18 mouse cellular contexts compared by ENCODE assay signal in the genomic region with DNA sequence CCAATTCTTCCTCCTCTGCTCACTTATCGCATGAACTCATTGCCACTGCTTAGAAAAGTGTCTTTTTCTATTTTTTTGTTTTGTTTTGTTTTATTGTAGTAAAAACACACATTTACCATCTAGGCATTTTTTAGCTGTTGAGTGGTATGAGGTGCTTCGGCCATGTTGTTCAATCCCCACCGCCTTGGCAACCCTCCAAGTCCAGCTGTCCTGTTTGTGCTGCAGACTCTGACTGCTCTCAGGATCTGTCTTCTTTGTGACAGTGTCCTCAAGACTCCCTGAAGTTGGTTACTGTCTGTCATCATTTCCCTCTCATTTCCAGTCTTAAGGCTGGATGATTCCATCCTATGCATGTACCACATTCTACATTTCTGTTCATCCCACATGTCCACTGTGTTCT.
"Had no signal": no experiment of that assay in that cellular context is flagged by ENCODE, and none has a peak within 500 bp of the region (broad histone marks: within the 10 kb centered on the region; RNA-seq: fewer than 3 reads in every experiment).

No protein-coding gene starts in this region.

- ATAC-seq: lung, postnatal 0 days; midbrain, embryonic 13.5 days; midbrain, embryonic 15.5 days had no signal

- H3K4me2 ChIP-seq: lung, embryonic 15.5 days; midbrain, embryonic 13.5 days; midbrain, embryonic 15.5 days; neural tube, embryonic 13.5 days; neural tube, embryonic 15.5 days had no signal

- H3K4me3 ChIP-seq: lung, embryonic 15.5 days; midbrain, embryonic 10.5 days; midbrain, embryonic 13.5 days; midbrain, embryonic 15.5 days; myocyte; neural tube, embryonic 13.5 days; neural tube, embryonic 15.5 days had no signal

- H3K9ac ChIP-seq: lung, embryonic 15.5 days; midbrain, embryonic 13.5 days; midbrain, embryonic 15.5 days; neural tube, embryonic 13.5 days; neural tube, embryonic 15.5 days had no signal

- H3K9me3 ChIP-seq: lung, embryonic 15.5 days; midbrain, embryonic 10.5 days; midbrain, embryonic 13.5 days; midbrain, embryonic 15.5 days; neural tube, embryonic 13.5 days; neural tube, embryonic 15.5 days had no signal

- DNase-seq: lung, adult 18-20 months; lung, postnatal 4 days; retina, postnatal 1 day; right cerebral cortex, adult 18-20 months; right cerebral cortex, postnatal 25 days; right cerebral cortex, postnatal 4 days; spleen, adult 18-20 months; thymus, adult 18-20 months; thymus, postnatal 14 days; thymus, postnatal 36 days had no signal

- H3K36me3 ChIP-seq: lung, embryonic 15.5 days; midbrain, embryonic 10.5 days; midbrain, embryonic 13.5 days; midbrain, embryonic 15.5 days; neural tube, embryonic 13.5 days; neural tube, embryonic 15.5 days had no signal

- H3K4me1 ChIP-seq: midbrain, embryonic 13.5 days; midbrain, embryonic 15.5 days; neural tube, embryonic 15.5 days had no signal

- H3K27ac ChIP-seq: lung, embryonic 15.5 days; midbrain, embryonic 10.5 days; midbrain, embryonic 13.5 days; midbrain, embryonic 15.5 days; neural tube, embryonic 13.5 days; neural tube, embryonic 15.5 days had no signal

- H3K27me3 ChIP-seq: lung, embryonic 15.5 days; midbrain, embryonic 13.5 days; midbrain, embryonic 15.5 days; neural tube, embryonic 13.5 days; neural tube, embryonic 15.5 days had no signal
